19 mouse cellular contexts compared by ENCODE assay signal in the genomic region with DNA sequence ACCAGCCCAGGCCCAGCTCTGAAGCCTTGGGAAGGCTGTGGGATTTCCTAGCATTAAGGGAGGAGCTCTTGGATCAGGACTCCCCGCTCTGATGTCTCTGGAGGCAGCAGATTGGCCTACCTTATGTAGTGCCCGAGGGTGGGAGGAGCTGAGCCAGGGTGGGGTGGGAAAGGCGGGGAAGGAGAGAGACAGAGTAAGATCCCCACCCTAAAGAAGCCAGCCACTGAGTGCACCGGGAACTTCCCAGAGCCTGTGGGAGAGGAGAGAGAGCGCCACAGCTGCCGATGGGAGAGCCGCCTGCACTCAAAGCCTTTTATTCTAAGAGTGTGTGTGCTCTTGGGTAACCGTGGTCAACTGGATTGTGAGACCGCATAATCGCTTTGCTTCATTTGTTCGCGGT. TPM values are rescaled to one million over a fixed set of nuclear protein-coding genes. Genes with fewer than 3 reads are reported as not detected.
DNase-seq lines count a peak whose midpoint lies in the region; ATAC-seq and TF ChIP-seq lines count a peak whose summit lies in the region.
"Had no signal": no experiment of that assay in that cellular context is flagged by ENCODE, and none has a peak within 500 bp of the region (broad histone marks: within the 10 kb centered on the region; RNA-seq: fewer than 3 reads in every experiment).

No protein-coding gene starts in this region.

- peaks cover 27% of the 10 kb centered on the region for H3K4me1 ChIP-seq in neural tube, embryonic 12.5 days
- H3K4me1 ChIP-seq in neural tube, embryonic 15.5 days = peaks cover 12% of the 10 kb centered on the region
- peaks cover 12% of the 10 kb centered on the region for H3K4me1 ChIP-seq in forebrain, embryonic 16.5 days (replicated peaks; ENCODE audit: control insufficient read depth, insufficient read depth, low read length)
- peaks cover 20% of the 10 kb centered on the region; the same call in 1 of the 2 replicates for H3K4me1 ChIP-seq in stomach, embryonic 16.5 days (ENCODE audit: control insufficient read depth, insufficient read depth, low read length)

- TF ChIP-seq CTCF in gastrocnemius, adult 2 months (IDR thresholded peaks at IDR 0.05) = no peak

- no peak overlapping the region for H3K9ac ChIP-seq in neural tube, embryonic 12.5 days
- H3K9ac ChIP-seq in neural tube, embryonic 15.5 days (replicated peaks) = no peak overlapping the region
- 0 out of 2 replicates have a peak overlapping the region, but pooled peaks have one; percentile 9 for H3K9ac ChIP-seq in forebrain, embryonic 16.5 days (replicated peaks; ENCODE audit: low read depth, low read length)
- H3K9ac ChIP-seq in stomach, embryonic 16.5 days (ENCODE audit: low read length) = 0 out of 2 replicates have a peak overlapping the region, but pooled peaks have one; percentile 36
- H3K9ac ChIP-seq: embryonic facial prominence, embryonic 12.5 days; hindbrain, embryonic 14.5 days had no signal

- H3K27me3 ChIP-seq in neural tube, embryonic 12.5 days (replicated peaks) = no peaks in the 10 kb centered on the region
- H3K27me3 ChIP-seq in neural tube, embryonic 15.5 days (replicated peaks) = no peaks in the 10 kb centered on the region
- no peaks in the 10 kb centered on the region for H3K27me3 ChIP-seq in forebrain, embryonic 16.5 days (replicated peaks; ENCODE audit: control insufficient read depth, insufficient read depth, low read length)
- H3K27me3 ChIP-seq in stomach, embryonic 16.5 days (ENCODE audit: control insufficient read depth, insufficient read depth, low read length) = no peaks in the 10 kb centered on the region
- H3K27me3 ChIP-seq: embryonic facial prominence, embryonic 12.5 days had no signal

- WGBS in neural tube, embryonic 12.5 days = 47% methylated on average over 12 of the region's 12 CpGs
- WGBS in neural tube, embryonic 15.5 days = 38% methylated on average over 12 of the region's 12 CpGs
- 44% methylated on average over 12 of the region's 12 CpGs for WGBS in forebrain, embryonic 16.5 days
- 57% methylated on average over 12 of the region's 12 CpGs for WGBS in stomach, embryonic 16.5 days

- H3K4me2 ChIP-seq in neural tube, embryonic 12.5 days (replicated peaks) = no peak overlapping the region
- H3K4me2 ChIP-seq in neural tube, embryonic 15.5 days = no peak overlapping the region
- no peak overlapping the region for H3K4me2 ChIP-seq in forebrain, embryonic 16.5 days (ENCODE audit: low read length)
- H3K4me2 ChIP-seq in stomach, embryonic 16.5 days (ENCODE audit: low read depth, low read length) = 0 out of 2 replicates have a peak overlapping the region, but pooled peaks have one; percentile 7
- H3K4me2 ChIP-seq: embryonic facial prominence, embryonic 12.5 days; hindbrain, embryonic 14.5 days; liver, embryonic 11.5 days had no signal

- peak overlapping the region; percentile 40; the same call in 1 of the 2 replicates for H3K27ac ChIP-seq in gastrocnemius, adult 2 months
- no peak overlapping the region for H3K27ac ChIP-seq in neural tube, embryonic 12.5 days
- H3K27ac ChIP-seq in neural tube, embryonic 15.5 days (replicated peaks) = no peak overlapping the region
- H3K27ac ChIP-seq in forebrain, embryonic 16.5 days (ENCODE audit: low read length) = 0 out of 2 replicates have a peak overlapping the region, but pooled peaks have one; percentile 6
- H3K27ac ChIP-seq in stomach, embryonic 16.5 days (ENCODE audit: low read length) = 0 out of 2 replicates have a peak overlapping the region, but pooled peaks have one; percentile 8
- H3K27ac ChIP-seq: embryonic facial prominence, embryonic 12.5 days; hindbrain, embryonic 14.5 days had no signal

- peak; percentile 34; the same call in 1 of the 2 replicates for ATAC-seq in neural tube, embryonic 12.5 days (ENCODE audit: low FRiP score, low read depth)
- no peak for ATAC-seq in neural tube, embryonic 15.5 days (ENCODE audit: low FRiP score)
- no peak for ATAC-seq in forebrain, embryonic 16.5 days
- peak; percentile 41; the same call in 1 of the 2 replicates for ATAC-seq in stomach, embryonic 16.5 days (ENCODE audit: insufficient read depth, low FRiP score)

- no peak overlapping the region for H3K4me3 ChIP-seq in gastrocnemius, adult 2 months
- H3K4me3 ChIP-seq in neural tube, embryonic 12.5 days = no peak overlapping the region
- H3K4me3 ChIP-seq in neural tube, embryonic 15.5 days (replicated peaks) = no peak overlapping the region
- no peak overlapping the region for H3K4me3 ChIP-seq in forebrain, embryonic 16.5 days (replicated peaks; ENCODE audit: low read length)
- no peak overlapping the region for H3K4me3 ChIP-seq in stomach, embryonic 16.5 days (replicated peaks; ENCODE audit: low read length)
- H3K4me3 ChIP-seq: embryonic facial prominence, embryonic 12.5 days had no signal

- H3K36me3 ChIP-seq in neural tube, embryonic 12.5 days = peaks cover 54% of the 10 kb centered on the region
- H3K36me3 ChIP-seq in neural tube, embryonic 15.5 days = peaks cover 49% of the 10 kb centered on the region
- peaks cover 27% of the 10 kb centered on the region for H3K36me3 ChIP-seq in forebrain, embryonic 16.5 days (ENCODE audit: control insufficient read depth, insufficient read depth)
- peaks cover 22% of the 10 kb centered on the region for H3K36me3 ChIP-seq in stomach, embryonic 16.5 days (ENCODE audit: control insufficient read depth, insufficient read depth, low read length)

- intact Hi-C loops in gastrocnemius, adult 2 months (cut with DNase I) = no loop called here

- no peak for DNase-seq in gastrocnemius, adult 2 months
- no peak for DNase-seq in gastrocnemius, adult 8-10 months (ENCODE audit: low spot score in 2 of 2)
- no peak for DNase-seq in urinary bladder, postnatal 25 days (ENCODE audit: low spot score)
- no peak for DNase-seq in cerebellum, postnatal 4 days (ENCODE audit: low spot score in 2 of 2)
- DNase-seq: cerebellum, adult 9-10 months; heart, adult 18-20 months; right cerebral cortex, postnatal 25 days; thymus, postnatal 14 days had no signal

- H3K9me3 ChIP-seq in neural tube, embryonic 12.5 days = no peaks in the 10 kb centered on the region
- no peaks in the 10 kb centered on the region for H3K9me3 ChIP-seq in neural tube, embryonic 15.5 days (replicated peaks)
- H3K9me3 ChIP-seq in forebrain, embryonic 16.5 days (ENCODE audit: control insufficient read depth, low read length) = no peaks in the 10 kb centered on the region
- no peaks in the 10 kb centered on the region for H3K9me3 ChIP-seq in stomach, embryonic 16.5 days (replicated peaks; ENCODE audit: control insufficient read depth, low read length)
- H3K9me3 ChIP-seq: embryonic facial prominence, embryonic 12.5 days had no signal

RNA-seq across cellular contexts. Expression of a gene that starts 16.6 kb away (rescaled TPM):
- total RNA-seq in gastrocnemius, adult 2 months (2021) = 10 to 100 TPM; 30.2 to 30.6 TPM
- 10 to 100 TPM; 30.2 to 38.3 (median 33.0) TPM for total RNA-seq in gastrocnemius, adult 8-10 months (2022)
- 51.6 and 55.7 TPM in 2 replicates for polyA plus RNA-seq in neural tube, embryonic 12.5 days (2016; fragmentation: Nextera tagmentation; extraction: Ambion mirVana)
- 34.8 and 34.9 TPM in 2 replicates for polyA plus RNA-seq in neural tube, embryonic 15.5 days (2015; fragmentation: Nextera tagmentation; extraction: Ambion mirVana)
- 62.0 and 64.2 TPM in 2 replicates for polyA plus RNA-seq in forebrain, embryonic 16.5 days (2015; fragmentation: Nextera tagmentation; extraction: Ambion mirVana)
- 31.8 and 35.6 TPM in 2 replicates for polyA plus RNA-seq in stomach, embryonic 16.5 days (2015; fragmentation: Nextera tagmentation; extraction: Ambion mirVana)

RNA-seq across cellular contexts. Expression of a gene that starts 25.2 kb away (rescaled TPM):
- total RNA-seq in gastrocnemius, adult 2 months (2021) = 1 to 10 TPM in 1 of 2 experiments, under 1 TPM in 1; 0.92 to 1.6 TPM
- total RNA-seq in gastrocnemius, adult 8-10 months (2022) = under 1 TPM in 3 of 4 experiments, not detected in 1; 0.32 to 0.54 (median 0.36) TPM
- 0.38 TPM in 1 of 2 replicates, not detected in the other for polyA plus RNA-seq in neural tube, embryonic 12.5 days (2016; fragmentation: Nextera tagmentation; extraction: Ambion mirVana)
- 0.27 and 0.58 TPM in 2 replicates for polyA plus RNA-seq in neural tube, embryonic 15.5 days (2015; fragmentation: Nextera tagmentation; extraction: Ambion mirVana)
- not detected in 2 replicates for polyA plus RNA-seq in forebrain, embryonic 16.5 days (2015; fragmentation: Nextera tagmentation; extraction: Ambion mirVana)
- polyA plus RNA-seq in stomach, embryonic 16.5 days (2015; fragmentation: Nextera tagmentation; extraction: Ambion mirVana) = not detected in 2 replicates
- polyA plus RNA-seq: embryonic facial prominence, embryonic 12.5 days; heart, embryonic 16.5 days; kidney, embryonic 14.5 days; liver, embryonic 11.5 days; lung, embryonic 16.5 days had no signal

RNA-seq across cellular contexts. Expression of a gene that starts 40.5 kb away (rescaled TPM):
- total RNA-seq in gastrocnemius, adult 2 months (2021) = 100 to 1,000 TPM; 223 to 468 TPM
- 100 to 1,000 TPM; 243 to 314 (median 275) TPM for total RNA-seq in gastrocnemius, adult 8-10 months (2022)
- 0.14 TPM in 1 of 2 replicates, not detected in the other for polyA plus RNA-seq in neural tube, embryonic 12.5 days (2016; fragmentation: Nextera tagmentation; extraction: Ambion mirVana)
- polyA plus RNA-seq in neural tube, embryonic 15.5 days (2015; fragmentation: Nextera tagmentation; extraction: Ambion mirVana) = 0.31 and 1.0 TPM in 2 replicates
- polyA plus RNA-seq in forebrain, embryonic 16.5 days (2015; fragmentation: Nextera tagmentation; extraction: Ambion mirVana) = not detected in 2 replicates
- 5.6 and 5.8 TPM in 2 replicates for polyA plus RNA-seq in stomach, embryonic 16.5 days (2015; fragmentation: Nextera tagmentation; extraction: Ambion mirVana)
- polyA plus RNA-seq: embryonic facial prominence, embryonic 12.5 days; kidney, embryonic 14.5 days had no signal

RNA-seq across cellular contexts. Expression of a gene that starts 45.3 kb away (rescaled TPM):
- total RNA-seq in gastrocnemius, adult 2 months (2021) = under 1 TPM in 1 of 2 experiments, not detected in 1; 0.25 TPM
- total RNA-seq in gastrocnemius, adult 8-10 months (2022) = under 1 TPM in 2 of 4 experiments, not detected in 2; 0.11 to 0.58 TPM
- polyA plus RNA-seq in neural tube, embryonic 12.5 days (2016; fragmentation: Nextera tagmentation; extraction: Ambion mirVana) = not detected in 2 replicates
- polyA plus RNA-seq in neural tube, embryonic 15.5 days (2015; fragmentation: Nextera tagmentation; extraction: Ambion mirVana) = 0.27 TPM in 1 of 2 replicates, not detected in the other
- polyA plus RNA-seq in forebrain, embryonic 16.5 days (2015; fragmentation: Nextera tagmentation; extraction: Ambion mirVana) = 0.10 TPM in 1 of 2 replicates, not detected in the other
- not detected in 2 replicates for polyA plus RNA-seq in stomach, embryonic 16.5 days (2015; fragmentation: Nextera tagmentation; extraction: Ambion mirVana)
- total RNA-seq: left cerebral cortex, postnatal 10 days had no signal
- polyA plus RNA-seq: embryonic facial prominence, embryonic 12.5 days; hindbrain, embryonic 14.5 days; liver, embryonic 11.5 days had no signal

Comparison
In these comparisons a context has a peak if more than half of its experiments do, and no peak if none do; other contexts are left out.
1. ATAC-seq: peak in neural tube, embryonic 12.5 days (single experiment) and stomach, embryonic 16.5 days (single experiment); none in neural tube, embryonic 15.5 days (single experiment) and forebrain, embryonic 16.5 days (single experiment).
2. H3K27ac ChIP-seq: peak in gastrocnemius, adult 2 months (single experiment), forebrain, embryonic 16.5 days (single experiment) and stomach, embryonic 16.5 days (single experiment); none in neural tube, embryonic 12.5 days (single experiment) and neural tube, embryonic 15.5 days (single experiment).
3. H3K9ac ChIP-seq: peak in forebrain, embryonic 16.5 days (single experiment) and stomach, embryonic 16.5 days (single experiment); none in neural tube, embryonic 12.5 days (single experiment) and neural tube, embryonic 15.5 days (single experiment).